Mouse (Mus musculus) limb, embryonic 14.5 days (tissue): Measurements from ENCODE around the gene Zfand2a. TPM values are rescaled to one million over a fixed set of nuclear protein-coding genes. Genes with fewer than 3 reads are reported as not detected.

ENCODE experiments used
- ATAC-seq: fragments of 200-750 bp; cut with Nextera tagmentation; 2 replicates; pipeline ENCODE4 v1.8.0; 2017; ENCODE audit warnings: low read depth, moderate number of reproducible peaks, moderate TSS enrichment; ENCODE audit not compliant: low FRiP score
- DNase-seq: peaks from one replicate; pipeline ENCODE4 v3.0.0-alpha.2; 2015; ENCODE audit warnings: low spot score
- H3K27ac ChIP-seq: fragments of 300-500 bp; sonication (generic); replicated peaks from 2 replicates; pipeline ENCODE4 v1.5.1; 2014; ENCODE audit warnings: low read depth, mild to moderate bottlenecking, low read length, moderate library complexity, mixed read lengths
- H3K27me3 ChIP-seq: fragments of 300-500 bp; sonication (generic); 2 replicates; pipeline ENCODE4 v1.6.1; 2014; ENCODE audit warnings: low read length, mixed read lengths; ENCODE audit not compliant: control insufficient read depth, insufficient read depth
- H3K36me3 ChIP-seq: fragments of 300-500 bp; sonication (generic); 2 replicates; pipeline ENCODE4 v1.6.1; 2014; ENCODE audit warnings: mild to moderate bottlenecking, low read length, moderate library complexity, mixed read lengths; ENCODE audit not compliant: control insufficient read depth, insufficient read depth
- H3K4me1 ChIP-seq: fragments of 300-500 bp; sonication (generic); 2 replicates; pipeline ENCODE4 v1.6.1; 2014; ENCODE audit warnings: antibody characterized with exemption, low read length, mixed read lengths; ENCODE audit not compliant: control insufficient read depth, insufficient read depth
- H3K4me2 ChIP-seq: fragments of 300-500 bp; sonication (generic); replicated peaks from 2 replicates; pipeline ENCODE4 v1.6.1; 2014; ENCODE audit warnings: low read depth, mild to moderate bottlenecking, low read length, moderate library complexity; ENCODE audit not compliant: severe bottlenecking
- H3K4me3 ChIP-seq: fragments of 300-500 bp; sonication (generic); replicated peaks from 2 replicates; pipeline ENCODE4 v1.5.1; 2014; ENCODE audit warnings: low read length
- H3K9ac ChIP-seq: fragments of 300-500 bp; sonication (generic); 2 replicates; pipeline ENCODE4 v1.6.1; 2014; ENCODE audit warnings: mild to moderate bottlenecking, low read depth, low read length, moderate library complexity; ENCODE audit not compliant: severe bottlenecking
- H3K9me3 ChIP-seq: fragments of 300-500 bp; sonication (generic); 2 replicates; pipeline ENCODE4 v1.6.1; 2016; ENCODE audit warnings: low read length; ENCODE audit not compliant: control insufficient read depth
- POLR2A ChIP-seq: fragments of 200-500 bp; IDR thresholded peaks from 2 replicates; pipeline ENCODE4 v1.8.0; 2012; ENCODE audit warnings: inconsistent platforms, mild to moderate bottlenecking, moderate library complexity, borderline replicate concordance; ENCODE audit not compliant: insufficient read depth, insufficient read length; ENCODE audit errors: extremely low read depth
- WGBS: fragments of 180-500 bp; shearing (Covaris S2); extraction: QIAGEN DNeasy Blood & Tissue Kit; methylation state at CpG from one replicate; pipeline ENCODE4 v1.1.7; 2014; 5-methylcytosine and 5-hydroxymethylcytosine counted together
- polyA plus RNA-seq, 2 experiments: library from polyadenylated mRNA; depleted of rRNA in 1 of 2; stranded (reverse) in 1 of 2; unstranded in 1 of 2; fragments of >200 nt; fragmentation: Nextera tagmentation in 1 of 2; extraction: Ambion mirVana in 1 of 2; gene quantifications; 2 replicates each; pipeline versions ENCODE4 v1.2.1 to v1.2.3; 2012 to 2014

Gene Zfand2a
- polyA plus RNA-seq, 2 experiments = 6.2 to 16.4 TPM

DNA sequence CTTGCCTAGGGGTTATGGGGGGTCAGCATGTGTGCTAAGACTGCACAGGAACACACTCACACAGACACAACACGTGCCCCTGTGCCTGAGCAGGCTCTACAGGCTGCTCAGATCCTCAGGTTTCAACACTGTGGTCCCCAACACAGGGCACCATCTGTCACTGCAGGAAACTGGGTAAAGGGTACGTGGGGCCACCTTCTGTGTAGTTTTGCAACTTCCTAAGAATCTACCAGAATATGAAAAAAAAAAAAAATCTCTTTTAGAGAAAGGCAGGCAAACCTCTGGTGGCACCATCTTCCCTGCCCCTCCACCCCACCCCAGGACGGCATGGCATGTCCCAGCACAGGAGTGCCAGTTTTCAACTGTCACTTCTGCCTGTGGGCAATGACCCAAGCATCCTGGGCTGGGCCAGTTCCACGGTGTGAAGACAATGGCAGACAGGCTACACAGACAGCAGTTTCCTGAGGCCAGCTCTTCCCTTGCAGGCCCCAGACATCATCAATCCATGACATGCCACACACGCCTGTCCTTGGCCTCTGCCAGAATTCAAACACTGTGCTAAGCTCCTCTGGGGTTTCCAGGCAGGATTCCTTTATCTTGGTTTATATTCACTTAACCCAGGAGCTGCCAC is 35.1 kb downstream of the Zfand2a start:
- TF ChIP-seq POLR2A = no peak
- 65% methylated on average over 5 of the region's 5 CpGs for WGBS
- H3K27ac ChIP-seq = no peak overlapping the region

DNA sequence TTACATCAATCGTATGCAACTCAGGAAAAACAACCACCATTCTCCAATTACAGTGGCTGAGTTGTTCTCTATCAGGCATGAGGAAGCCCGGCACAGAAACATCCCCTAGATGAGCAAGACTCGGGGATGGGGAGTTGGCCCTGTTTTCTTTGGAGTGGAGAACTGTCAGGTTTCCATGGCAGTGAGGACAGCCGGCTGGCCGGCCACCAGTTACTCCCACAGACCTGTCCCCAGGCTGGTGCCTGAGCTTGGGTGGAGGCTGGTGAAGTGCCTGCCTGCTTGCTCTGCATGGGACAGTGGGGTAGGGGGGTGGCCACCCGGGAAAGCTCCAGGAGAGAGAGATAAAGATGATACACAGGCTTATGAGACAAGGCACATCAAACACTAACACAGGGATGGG is 36.3 kb downstream of the Zfand2a start:
- no peaks in the 10 kb centered on the region for H3K4me1 ChIP-seq
- H3K4me2 ChIP-seq = no peak overlapping the region
- no peak overlapping the region for H3K4me3 ChIP-seq
- peaks cover 7% of the 10 kb centered on the region; the same call in 1 of the 2 replicates for H3K36me3 ChIP-seq
- H3K9me3 ChIP-seq = no peaks in the 10 kb centered on the region
- no peak overlapping the region for H3K9ac ChIP-seq
- H3K27me3 ChIP-seq = no peaks in the 10 kb centered on the region
- no peak overlapping the region for H3K27ac ChIP-seq
- ATAC-seq (no peak), DNase-seq (no peak)
- 69% methylated on average over 6 of the region's 6 CpGs for WGBS
- TF ChIP-seq POLR2A = no peak

More for the DNA sequence above, 35.1 kb downstream of the Zfand2a start:
- Histone ChIP-seq H3K4me2 (no peak overlapping the region), H3K27me3 (no peaks in the 10 kb centered on the region), H3K36me3 (peaks cover 9% of the 10 kb centered on the region; the same call in 1 of the 2 replicates), H3K9me3 (no peaks in the 10 kb centered on the region), H3K4me1 (no peaks in the 10 kb centered on the region), H3K9ac (peak overlapping the region; percentile 1; the same call in 1 of the 2 replicates), H3K4me3 (no peak overlapping the region)
- no peak for DNase-seq
- no peak for ATAC-seq

GRCm38 (mm10) chr5:139445258-139445657 is 39.1 kb downstream of the Zfand2a start:
- no peak overlapping the region for H3K4me2 ChIP-seq
- no peaks in the 10 kb centered on the region for H3K9me3 ChIP-seq
- ATAC-seq (no peak), DNase-seq (no peak)
- TF ChIP-seq POLR2A = no peak
- 90% methylated on average over 8 of the region's 8 CpGs for WGBS
- no peaks in the 10 kb centered on the region; the same call in 1 of the 2 replicates for H3K4me1 ChIP-seq
- H3K9ac ChIP-seq = no peak overlapping the region
- no peaks in the 10 kb centered on the region for H3K27me3 ChIP-seq
- no peak overlapping the region for H3K27ac ChIP-seq
- H3K36me3 ChIP-seq = no peaks in the 10 kb centered on the region
- H3K4me3 ChIP-seq = no peak overlapping the region

DNA sequence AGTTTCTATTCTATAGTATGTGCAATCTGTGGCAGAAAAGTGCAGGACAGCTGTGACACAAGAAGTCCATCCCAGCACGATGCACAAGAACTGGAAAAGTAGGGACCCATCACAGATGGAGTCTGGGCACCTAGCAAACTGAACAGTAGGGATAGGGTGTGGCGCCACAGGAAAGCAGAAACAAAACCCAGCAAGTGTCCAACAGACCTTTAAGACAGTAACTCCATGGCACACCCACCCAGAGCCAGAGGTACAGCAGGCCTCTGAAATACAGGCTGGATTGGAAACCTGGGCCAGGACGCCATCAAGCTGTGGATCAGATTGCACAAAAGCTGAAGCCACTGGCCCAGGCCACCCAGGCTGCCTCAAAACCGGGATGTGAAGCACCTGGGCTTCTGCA is 41.4 kb downstream of the Zfand2a start:
- Histone ChIP-seq H3K4me3 (no peak overlapping the region), H3K9ac (no peak overlapping the region), H3K4me2 (no peak overlapping the region), H3K4me1 (no peaks in the 10 kb centered on the region; the same call in 1 of the 2 replicates), H3K27me3 (no peaks in the 10 kb centered on the region), H3K9me3 (no peaks in the 10 kb centered on the region), H3K27ac (0 out of 2 replicates have a peak overlapping the region, but pooled peaks have one; percentile 5), H3K36me3 (no peaks in the 10 kb centered on the region)
- DNase-seq = no peak
- TF ChIP-seq POLR2A = no peak
- 74% methylated on average over 4 of the region's 4 CpGs for WGBS
- no peak for ATAC-seq

- Histone ChIP-seq H3K4me1 (no peaks in the 10 kb centered on the region; the same call in 1 of the 2 replicates), H3K27ac (0 out of 2 replicates have a peak overlapping the region, but pooled peaks have one; percentile 5), H3K27me3 (no peaks in the 10 kb centered on the region), H3K4me2 (no peak overlapping the region), H3K4me3 (no peak overlapping the region), H3K9me3 (no peaks in the 10 kb centered on the region), H3K9ac (no peak overlapping the region), H3K36me3 (no peaks in the 10 kb centered on the region)
- DNase-seq (no peak), ATAC-seq (no peak)
- WGBS = 69% methylated on average over 12 of the region's 12 CpGs
- no peak for TF ChIP-seq POLR2A
Measured at GRCm38 (mm10) chr5:139442428-139442827, 41.9 kb downstream of the Zfand2a start.

DNA sequence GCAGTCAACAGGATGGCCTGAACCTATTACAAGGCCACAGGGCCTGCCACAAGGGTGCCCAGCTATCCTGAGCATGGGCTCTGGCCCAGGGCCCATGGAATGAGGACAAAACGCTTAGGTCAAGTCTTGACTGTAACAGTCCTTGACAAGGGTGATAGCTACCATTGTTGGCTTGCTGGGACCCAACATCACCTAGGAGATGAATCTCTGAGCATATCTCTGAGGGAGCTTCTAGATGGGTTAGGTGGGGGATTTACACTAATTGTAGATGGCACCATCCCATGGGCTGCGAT is 42.7 kb downstream of the Zfand2a start:
- no peak for DNase-seq
- no peak overlapping the region for H3K27ac ChIP-seq

More for the DNA sequence above, 42.7 kb downstream of the Zfand2a start:
- no peak overlapping the region for H3K4me2 ChIP-seq
- no peaks in the 10 kb centered on the region for H3K27me3 ChIP-seq
- no peaks in the 10 kb centered on the region for H3K36me3 ChIP-seq
- no peaks in the 10 kb centered on the region; the same call in 1 of the 2 replicates for H3K4me1 ChIP-seq
- WGBS = 90% methylated on average over 2 of the region's 2 CpGs
- TF ChIP-seq POLR2A = no peak
- ATAC-seq = no peak
- H3K4me3 ChIP-seq = no peak overlapping the region
- no peaks in the 10 kb centered on the region for H3K9me3 ChIP-seq
- no peak overlapping the region for H3K9ac ChIP-seq
